Mouse (Mus musculus) myocyte (in vitro differentiated cells): ENCODE measurements around the gene Kazn. TPM values are rescaled to one million over a fixed set of nuclear protein-coding genes. Genes with fewer than 3 reads are reported as not detected.

ENCODE experiments used
- H3K27me3 ChIP-seq: one replicate; pipeline ENCODE4 v1.6.1; 2011; ENCODE audit not compliant: control insufficient read depth, insufficient read depth, insufficient read length
- H3K36me3 ChIP-seq: one replicate; pipeline ENCODE4 v1.6.1; 2011; ENCODE audit not compliant: control insufficient read depth, insufficient read depth
- H3K4me2 ChIP-seq: one replicate; pipeline ENCODE4 v1.6.1; 2011; ENCODE audit warnings: low read depth, control low read depth
- H3K4me3 ChIP-seq: one replicate; pipeline ENCODE4 v1.5.1; 2011; ENCODE audit warnings: mild to moderate bottlenecking, control low read depth, moderate library complexity
- H3K79me2 ChIP-seq: one replicate; pipeline ENCODE4 v1.6.1; 2011; ENCODE audit not compliant: control insufficient read depth, insufficient read depth
- H3ac ChIP-seq: one replicate; pipeline ENCODE4 v1.6.1; 2011; ENCODE audit not compliant: control insufficient read depth, insufficient read length
- CEBPB ChIP-seq: IDR thresholded peaks from 2 replicates; pipeline ENCODE4 v1.6.1; 2011; ENCODE audit warnings: mild to moderate bottlenecking, moderate library complexity; ENCODE audit not compliant: poor library complexity, insufficient read depth, severe bottlenecking
- E2F4 ChIP-seq: IDR thresholded peaks from one replicate; pipeline ENCODE4 v1.6.1; 2011; ENCODE audit warnings: mild to moderate bottlenecking, control low read depth, moderate library complexity; ENCODE audit not compliant: insufficient read depth
- MAX ChIP-seq: IDR thresholded peaks from one replicate; pipeline ENCODE4 v1.6.1; 2011; ENCODE audit warnings: low read depth, mild to moderate bottlenecking, control low read depth
- MYOD1 ChIP-seq, 3 experiments: IDR thresholded peaks; one replicate each; pipeline ENCODE4 v1.6.1; 2011; ENCODE audit warnings: control low read depth in 2 of 3, low read depth in 2 of 3, mild to moderate bottlenecking in 2 of 3, moderate library complexity in 1 of 3; ENCODE audit not compliant: insufficient read length in 2 of 3, control insufficient read depth in 1 of 3
- MYOG ChIP-seq, 3 experiments: IDR thresholded peaks; one replicate each; pipeline ENCODE4 v1.6.1; 2011; ENCODE audit warnings: control low read depth in 2 of 3, low read depth in 2 of 3, mild to moderate bottlenecking in 2 of 3; ENCODE audit not compliant: insufficient read length in 2 of 3, control insufficient read depth in 1 of 3, insufficient read depth in 1 of 3
- POLR2A ChIP-seq: IDR thresholded peaks from one replicate; pipeline ENCODE4 v1.6.1; 2011; ENCODE audit warnings: low read depth, mild to moderate bottlenecking, control low read depth, moderate library complexity; ENCODE audit not compliant: insufficient read length
- POLR2AphosphoS2 ChIP-seq: IDR thresholded peaks from one replicate; pipeline ENCODE4 v1.6.1; 2011; ENCODE audit warnings: low read depth, control low read depth; ENCODE audit not compliant: insufficient read length
- REST ChIP-seq: IDR thresholded peaks from one replicate; pipeline ENCODE4 v1.6.1; 2011; ENCODE audit warnings: mild to moderate bottlenecking, control low read depth, moderate library complexity; ENCODE audit not compliant: insufficient read depth, insufficient read length
- SRF ChIP-seq: IDR thresholded peaks from one replicate; pipeline ENCODE4 v1.6.1; 2011; ENCODE audit warnings: low read depth; ENCODE audit not compliant: control insufficient read depth, insufficient read length
- TCF12 ChIP-seq: IDR thresholded peaks from one replicate; pipeline ENCODE4 v1.6.1; 2011; ENCODE audit warnings: mild to moderate bottlenecking, control low read depth; ENCODE audit not compliant: poor library complexity, insufficient read depth, severe bottlenecking
- TCF3 ChIP-seq: IDR thresholded peaks from one replicate; pipeline ENCODE4 v1.6.1; 2011; ENCODE audit warnings: low read depth, control low read depth; ENCODE audit not compliant: insufficient read length
- USF1 ChIP-seq: IDR thresholded peaks from one replicate; pipeline ENCODE4 v1.6.1; 2011; ENCODE audit warnings: low read depth, mild to moderate bottlenecking, control low read depth, moderate library complexity
- polyA plus RNA-seq: library from polyadenylated mRNA; unstranded; fragments of >200 nt; fragmentation: generic; extraction: Trizol; gene quantifications from one replicate; pipeline ENCODE4 v1.2.1, GENCODE M21; 2012; ENCODE audit warnings: missing spikeins

Kazn gene
- polyA plus RNA-seq, 1 experiment, result not detected

GRCm38 (mm10) chr4:142079629-142080486 lies 159.3 kb downstream of the Kazn start:
- Histone ChIP-seq H3ac (no peak overlapping the region), H3K4me3 (no peak overlapping the region), H3K4me2 (no peak overlapping the region), H3K36me3 (no peaks in the 10 kb centered on the region), H3K27me3 (peaks cover 8% of the 10 kb centered on the region), H3K79me2 (no peaks in the 10 kb centered on the region)
- TF ChIP-seq SRF (no peak), MAX (no peak), TCF12 (no peak), TCF3 (no peak), POLR2A (no peak), USF1 (no peak), CEBPB (no peak)

GRCm38 (mm10) chr4:142077572-142078271 lies 161.5 kb downstream of the Kazn start:
- Histone ChIP-seq H3ac (no peak overlapping the region), H3K27me3 (no peaks in the 10 kb centered on the region), H3K4me3 (no peak overlapping the region), H3K36me3 (no peaks in the 10 kb centered on the region), H3K79me2 (no peaks in the 10 kb centered on the region), H3K4me2 (no peak overlapping the region)
- no peak for TF ChIP-seq POLR2AphosphoS2
- no peak for TF ChIP-seq USF1
- TF ChIP-seq TCF12, result no peak
- TF ChIP-seq TCF3, result no peak
- no peak for TF ChIP-seq REST
- TF ChIP-seq POLR2A, result no peak
- no peak for TF ChIP-seq E2F4
- no peak for TF ChIP-seq MAX
- TF ChIP-seq CEBPB, result no peak
- no peak for TF ChIP-seq MYOD1 (IDR thresholded peaks at IDR 0.05; ENCODE audit: control insufficient read depth in 1 of 3, insufficient read length in 2 of 3, low read depth in 2 of 3)

- TF ChIP-seq E2F4 (no peak), POLR2A (no peak), USF1 (no peak), SRF (no peak), POLR2AphosphoS2 (no peak), MYOG (IDR thresholded peaks at IDR 0.05; ENCODE audit: control insufficient read depth in 1 of 3, insufficient read depth in 1 of 3, insufficient read length in 2 of 3, low read depth in 2 of 3) (no peak), REST (no peak), CEBPB (no peak), MAX (no peak), TCF3 (no peak), TCF12 (no peak), MYOD1 (IDR thresholded peaks at IDR 0.05; ENCODE audit: control insufficient read depth in 1 of 3, insufficient read length in 2 of 3, low read depth in 2 of 3) (no peak)
- Histone ChIP-seq H3K79me2 (no peaks in the 10 kb centered on the region), H3ac (no peak overlapping the region), H3K4me3 (no peak overlapping the region), H3K4me2 (no peak overlapping the region), H3K36me3 (no peaks in the 10 kb centered on the region), H3K27me3 (no peaks in the 10 kb centered on the region)
Measured at GRCm38 (mm10) chr4:142076883-142077282, 162.3 kb downstream of the Kazn start.

- TF ChIP-seq MAX (no peak), SRF (no peak), TCF3 (no peak), REST (no peak)
- Histone ChIP-seq H3ac (no peak overlapping the region), H3K4me2 (no peak overlapping the region), H3K4me3 (no peak overlapping the region), H3K36me3 (no peaks in the 10 kb centered on the region), H3K79me2 (no peaks in the 10 kb centered on the region), H3K27me3 (no peaks in the 10 kb centered on the region)
Measured at GRCm38 (mm10) chr4:142075931-142076330, 163.3 kb downstream of the Kazn start.
